Mouse (Mus musculus) c-Kit-positive CD71-negative TER-119-negative erythroid progenitor cells, embryonic 14.5 days (primary cell): ENCODE measurements at regions not wholly inside any gene's neighbourhood (a gene's known extent, or its start where the extent isn't known, plus 50 kb on each side); places are given as distances from the start of the nearest gene placed in this dataset.

Source experiments
- DNase-seq: peaks from one replicate; pipeline ENCODE4 v3.0.0-alpha.2; 2013; ENCODE audit warnings: low read depth

- DNase-seq, result no peak
These were observed 163.9 kb downstream of the Ptprc start for GRCm38 (mm10) chr1:138011581-138011980.

- DNase-seq, result no peak
These were observed 164.5 kb downstream of the Ptprc start for GRCm38 (mm10) chr1:138010910-138011477.

GRCm38 (mm10) chr1:138006811-138007210, 168.7 kb downstream of the Ptprc start:
- DNase-seq, result no peak

GRCm38 (mm10) chr1:138004319-138004718, 171.2 kb downstream of the Ptprc start:
- no peak for DNase-seq

- no peak for DNase-seq
These were observed 176.1 kb downstream of the Ptprc start for GRCm38 (mm10) chr1:137999268-137999900.

GRCm38 (mm10) chr1:137996041-137996440, 179.5 kb downstream of the Ptprc start:
- DNase-seq, result no peak

- DNase-seq, result no peak
These were observed 183.6 kb downstream of the Ptprc start for GRCm38 (mm10) chr1:137991936-137992335.

GRCm38 (mm10) chr1:137991412-137991811, 184.1 kb downstream of the Ptprc start:
- DNase-seq, result no peak

GRCm38 (mm10) chr1:137973406-137973805, 202.1 kb downstream of the Ptprc start:
- no peak for DNase-seq

GRCm38 (mm10) chr1:137972620-137973350, 202.7 kb downstream of the Ptprc start:
- DNase-seq, result no peak

- DNase-seq, result no peak
These were observed 209.2 kb downstream of the Ptprc start for GRCm38 (mm10) chr1:137966151-137966836.

GRCm38 (mm10) chr1:137963656-137964055, 211.9 kb downstream of the Ptprc start:
- no peak for DNase-seq

GRCm38 (mm10) chr1:137958040-137958439, 217.5 kb downstream of the Ptprc start:
- no peak for DNase-seq

- no peak for DNase-seq
These were observed 219.5 kb downstream of the Ptprc start for GRCm38 (mm10) chr1:137955993-137956392.

GRCm38 (mm10) chr1:137955139-137955538, 220.4 kb downstream of the Ptprc start:
- no peak for DNase-seq

- no peak for DNase-seq
These were observed 222.1 kb downstream of the Ptprc start for GRCm38 (mm10) chr1:137953369-137953768.

- no peak for DNase-seq
These were observed 222.7 kb downstream of the Ptprc start for GRCm38 (mm10) chr1:137952777-137953176.

GRCm38 (mm10) chr1:137947900-137948299, 227.6 kb downstream of the Ptprc start:
- DNase-seq, result no peak

- DNase-seq, result no peak
These were observed 233.6 kb downstream of the Ptprc start for GRCm38 (mm10) chr1:137941776-137942522.

GRCm38 (mm10) chr1:137935746-137936145, 239.8 kb downstream of the Ptprc start:
- no peak for DNase-seq

GRCm38 (mm10) chr1:137929764-137930163, 245.7 kb downstream of the Ptprc start:
- no peak for DNase-seq

- DNase-seq, result no peak
These were observed 247.0 kb downstream of the Ptprc start for GRCm38 (mm10) chr1:137928522-137928921.
